Mouse (Mus musculus): ENCODE results near the gene Nlrp5.
"Not testable (repeated sequence)": the region's sequence is repeated elsewhere in the genome, so short reads cannot be mapped to it uniquely, and the experiment has no call there.

The Nlrp5 gene

GRCm38 (mm10) chr7:23385589-23385988, at the start of gene Nlrp5:
Gene Nlrp5, plus strand, starts transcription at chr7:23385889.
- no peak for DNase-seq

- DNase-seq: not testable (repeated sequence)
Measured at GRCm38 (mm10) chr7:23358311-23358710, 27.4 kb upstream of the Nlrp5 start.

- DNase-seq: not testable (repeated sequence)
Measured at GRCm38 (mm10) chr7:23470201-23470600, 84.5 kb downstream of the Nlrp5 start.

DNA sequence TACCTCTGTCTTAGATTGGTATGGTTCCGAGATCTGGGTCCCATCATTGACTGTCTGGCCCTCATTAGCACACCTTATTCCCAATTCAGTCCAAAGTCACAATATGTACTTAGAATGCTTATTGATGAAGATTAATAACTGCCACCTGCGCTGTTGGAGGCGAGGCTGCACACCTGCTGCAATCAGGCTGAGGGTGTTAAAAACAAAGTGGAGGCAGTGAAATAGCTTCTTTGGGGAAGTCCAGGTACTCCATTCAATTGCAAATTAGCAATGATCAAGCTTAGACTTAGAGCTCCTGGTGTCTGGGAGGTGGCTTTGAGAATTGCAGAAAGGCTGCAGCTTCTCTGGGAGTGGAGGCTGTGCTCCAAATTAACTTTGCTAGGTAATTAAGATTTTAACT, 85.1 kb downstream of the Nlrp5 start:
- DNase-seq: not testable (repeated sequence)

- DNase-seq: not testable (repeated sequence)
Measured at GRCm38 (mm10) chr7:23472886-23473285, 87.2 kb downstream of the Nlrp5 start.
